Mouse (Mus musculus) bone marrow macrophage, adult 2 months (primary cell): ENCODE results near the gene Sestd1. TPM values are rescaled to one million over a fixed set of nuclear protein-coding genes. Genes with fewer than 3 reads are reported as not detected.

Source experiments
- H3K27ac ChIP-seq: 2 replicates; pipeline ENCODE4 v1.5.1; 2012; ENCODE audit warnings: low read depth, low read length; ENCODE audit not compliant: insufficient read depth
- H3K4me1 ChIP-seq: 2 replicates; pipeline ENCODE4 v1.6.1; 2012; ENCODE audit warnings: low read length; ENCODE audit not compliant: control insufficient read depth, insufficient read depth
- H3K4me3 ChIP-seq: 2 replicates; pipeline ENCODE4 v1.5.1; 2012; ENCODE audit warnings: mild to moderate bottlenecking, low read length, moderate library complexity; ENCODE audit not compliant: insufficient read depth
- CTCF ChIP-seq: IDR thresholded peaks from 2 replicates; pipeline ENCODE4 v1.5.1; 2012; ENCODE audit warnings: low read depth, mild to moderate bottlenecking, low read length, moderate library complexity
- POLR2A ChIP-seq: IDR thresholded peaks from 2 replicates; pipeline ENCODE4 v1.6.1; 2012; ENCODE audit warnings: mild to moderate bottlenecking, low read depth, low read length, borderline replicate concordance
- polyA plus RNA-seq: library from polyadenylated mRNA; stranded (reverse); fragments of >200 nt; gene quantifications from 2 replicates; pipeline ENCODE4 v1.2.4, GENCODE M21; 2012; ENCODE audit not compliant: missing spikeins, insufficient read depth, insufficient read length

The Sestd1 gene
- polyA plus RNA-seq, 1 experiment: 42.1 TPM

DNA sequence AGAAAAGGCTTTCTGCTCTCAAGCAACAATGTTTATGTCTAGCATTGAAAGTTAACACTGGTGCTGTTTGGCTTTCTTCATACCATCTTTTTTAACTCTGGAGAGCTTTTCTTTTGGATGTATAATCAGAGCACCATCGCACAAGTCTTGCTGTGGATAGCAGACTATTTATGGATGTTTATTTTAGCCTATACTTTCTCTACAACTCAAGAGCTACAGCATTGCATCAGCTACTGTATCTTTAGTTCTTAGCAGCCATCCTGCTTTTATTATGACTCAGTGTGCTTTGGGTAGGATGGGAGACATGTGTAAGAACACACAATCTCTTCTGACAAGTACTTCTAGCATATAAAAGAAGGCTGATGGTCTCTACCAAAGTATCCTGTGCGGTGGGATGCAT lies 96.7 kb downstream of the Sestd1 start:
- no peak overlapping the region for H3K27ac ChIP-seq
- no peaks in the 10 kb centered on the region for H3K4me1 ChIP-seq
- H3K4me3 ChIP-seq: no peak overlapping the region
- TF ChIP-seq CTCF (no peak), POLR2A (no peak)

DNA sequence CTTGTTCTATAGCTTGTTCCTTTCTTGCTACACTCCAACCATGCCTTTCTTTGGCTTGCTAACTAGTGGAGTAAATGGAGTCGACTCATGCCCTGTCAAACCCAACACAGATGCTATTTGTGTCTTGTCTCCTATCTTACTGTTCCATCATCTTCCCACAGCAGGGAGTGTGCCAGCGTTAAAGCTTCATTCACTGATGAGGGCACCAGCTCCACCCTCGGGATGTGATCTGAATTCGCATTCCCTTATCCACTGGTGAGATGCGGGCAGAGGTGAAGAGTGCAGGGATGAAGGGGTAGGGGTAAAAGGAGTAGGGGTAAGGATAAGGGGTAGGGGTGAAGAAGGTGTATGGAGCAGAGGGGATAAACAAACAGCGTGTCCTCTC lies 97.4 kb downstream of the Sestd1 start:
- H3K27ac ChIP-seq: no peak overlapping the region
- H3K4me1 ChIP-seq: no peaks in the 10 kb centered on the region
- H3K4me3 ChIP-seq: no peak overlapping the region
- TF ChIP-seq POLR2A (no peak), CTCF (no peak)

DNA sequence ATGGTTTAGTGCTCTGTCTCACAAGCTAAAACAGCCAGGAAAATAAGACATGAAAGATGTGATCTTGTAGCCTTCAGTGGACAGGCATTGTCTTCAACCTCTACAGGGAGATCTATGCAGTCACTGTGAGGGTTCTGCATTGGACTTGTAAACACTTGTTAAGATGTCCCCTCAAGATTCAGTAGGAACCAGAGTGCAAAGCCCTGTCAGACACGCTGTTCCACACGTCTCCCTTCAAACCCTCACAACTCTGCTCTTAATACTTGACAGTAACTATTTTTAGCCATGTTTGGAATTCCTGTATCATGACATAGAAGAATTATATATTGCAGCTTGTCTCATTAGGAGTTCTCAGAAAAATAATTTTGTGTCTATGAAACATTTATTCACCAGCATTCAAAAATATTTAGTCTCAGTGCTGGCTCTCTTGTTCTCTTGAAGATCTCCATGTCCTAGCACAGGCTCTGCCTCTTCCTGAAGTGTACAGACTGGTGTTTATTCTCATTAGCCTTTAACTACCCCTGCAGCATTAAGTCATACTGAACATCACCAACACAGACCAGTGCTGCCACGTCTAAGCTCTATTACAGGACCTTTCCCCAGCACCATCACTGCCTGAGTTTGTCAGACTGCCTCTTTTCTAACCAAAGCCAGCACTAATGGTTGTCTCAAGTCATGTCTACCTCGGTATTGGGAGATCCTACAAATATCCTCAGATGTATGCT lies 98.0 kb downstream of the Sestd1 start:
- no peak overlapping the region for H3K27ac ChIP-seq
- H3K4me3 ChIP-seq: no peak overlapping the region
- TF ChIP-seq POLR2A: no peak
- H3K4me1 ChIP-seq: no peaks in the 10 kb centered on the region

DNA sequence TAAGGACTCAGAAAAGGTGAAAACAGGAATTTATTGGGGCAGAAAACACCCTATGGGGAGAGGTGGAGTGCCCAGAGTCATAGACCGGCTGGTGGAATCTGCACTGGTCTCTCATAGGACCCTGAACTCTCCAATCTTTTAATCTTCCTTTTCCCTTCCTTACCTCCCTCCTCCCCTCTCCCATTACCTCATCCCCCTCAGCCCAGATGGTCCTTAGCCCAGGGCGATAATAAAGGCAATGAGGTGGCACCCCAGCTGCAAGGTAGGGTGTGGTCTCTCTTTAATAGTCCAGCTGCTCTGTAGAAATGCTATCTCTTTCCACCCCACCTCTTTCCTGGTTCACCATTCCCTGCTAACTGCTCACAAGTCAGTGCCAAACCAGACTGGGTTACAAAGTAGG lies 102.9 kb downstream of the Sestd1 start:
- Histone ChIP-seq H3K4me1 (peaks cover 2% of the 10 kb centered on the region; the same call in 1 of the 2 replicates), H3K27ac (no peak overlapping the region), H3K4me3 (no peak overlapping the region)
- no peak for TF ChIP-seq POLR2A
- no peak for TF ChIP-seq CTCF

DNA sequence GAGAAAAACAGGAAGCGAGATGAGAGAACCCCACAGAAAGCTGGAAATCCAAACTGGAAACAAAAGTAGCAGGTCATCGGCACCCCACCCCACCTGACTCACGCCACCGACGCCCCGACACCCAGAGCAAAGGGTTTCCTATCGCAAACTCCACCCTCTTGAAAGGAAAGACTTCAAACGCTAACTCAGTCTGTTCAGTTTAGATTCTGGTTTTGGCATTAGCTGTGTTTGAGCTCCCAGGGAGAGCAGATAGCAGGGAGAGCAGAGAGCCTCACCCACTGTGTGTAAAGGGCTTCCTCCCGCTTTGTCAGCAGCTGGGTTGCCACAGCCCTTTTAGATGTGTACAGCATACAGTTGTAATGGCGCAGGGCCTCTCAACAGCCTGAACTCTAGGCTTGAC lies 104.0 kb downstream of the Sestd1 start:
- TF ChIP-seq POLR2A (no peak), CTCF (no peak)
- no peak overlapping the region for H3K27ac ChIP-seq
- H3K4me1 ChIP-seq: peaks cover 2% of the 10 kb centered on the region; the same call in 1 of the 2 replicates
- H3K4me3 ChIP-seq: no peak overlapping the region

DNA sequence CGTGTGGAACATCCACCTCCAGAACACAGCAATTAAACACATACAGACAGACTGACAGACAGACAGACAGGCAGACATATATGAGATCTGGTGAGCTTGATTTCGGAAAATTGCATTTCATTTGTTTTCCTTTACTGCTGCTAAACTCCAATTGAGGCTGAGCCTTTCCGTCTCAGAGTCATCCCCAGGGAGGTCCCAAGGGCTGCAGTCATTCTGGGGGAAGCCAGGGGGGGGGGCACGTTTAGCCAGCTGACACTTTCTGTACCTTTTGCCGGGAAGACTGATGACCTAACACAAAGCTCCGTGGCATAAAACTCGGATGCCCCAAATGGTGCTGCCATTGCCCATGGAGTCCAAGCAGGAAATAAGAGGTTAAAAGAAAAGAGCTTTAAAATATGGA lies 105.0 kb downstream of the Sestd1 start:
- Histone ChIP-seq H3K4me3 (no peak overlapping the region), H3K27ac (no peak overlapping the region), H3K4me1 (peaks cover 2% of the 10 kb centered on the region; the same call in 1 of the 2 replicates)
- TF ChIP-seq POLR2A (no peak), CTCF (no peak)

DNA sequence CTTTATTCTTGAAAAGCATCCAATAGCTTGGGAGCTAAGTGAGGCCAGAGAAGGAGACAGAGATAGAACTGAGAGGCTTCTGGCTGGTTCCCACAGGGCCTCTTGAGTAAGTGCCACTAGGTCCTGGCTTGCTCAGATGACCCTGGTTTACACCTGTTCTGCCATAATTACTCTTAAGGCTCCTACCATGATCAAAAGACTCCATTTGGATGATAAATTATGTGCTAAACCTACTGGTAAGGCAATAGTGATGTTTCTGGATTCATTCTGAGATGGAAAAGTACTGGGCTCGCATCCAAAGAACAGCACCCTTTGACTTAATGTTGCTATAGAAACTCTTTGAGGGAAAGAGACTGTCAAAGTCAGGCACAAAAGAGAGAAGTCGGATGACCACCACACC lies 106.1 kb downstream of the Sestd1 start:
- TF ChIP-seq CTCF (no peak), POLR2A (no peak)
- peaks cover 2% of the 10 kb centered on the region; the same call in 1 of the 2 replicates for H3K4me1 ChIP-seq
- no peak overlapping the region for H3K4me3 ChIP-seq
- H3K27ac ChIP-seq: no peak overlapping the region

DNA sequence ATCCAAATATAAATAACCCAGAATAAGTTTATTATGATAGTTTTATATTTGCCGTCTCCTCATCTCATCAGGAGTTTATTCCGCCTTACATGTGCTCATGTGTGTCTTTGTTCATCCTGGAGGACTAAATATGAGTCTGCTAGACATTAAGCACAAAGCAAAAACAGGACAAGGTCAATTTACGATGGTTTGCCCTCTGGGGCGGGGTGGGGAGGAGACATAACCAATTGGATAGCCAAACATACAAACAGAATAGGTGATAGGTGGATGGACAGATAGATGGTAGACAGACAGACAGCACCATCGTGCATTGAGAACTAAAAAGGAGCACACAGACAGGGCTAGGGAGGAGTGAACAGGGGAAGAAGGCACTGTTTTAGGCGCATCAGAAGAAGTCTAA lies 106.6 kb downstream of the Sestd1 start:
- Histone ChIP-seq H3K4me3 (no peak overlapping the region), H3K27ac (no peak overlapping the region), H3K4me1 (peaks cover 2% of the 10 kb centered on the region; the same call in 1 of the 2 replicates)
- TF ChIP-seq CTCF: no peak
- TF ChIP-seq POLR2A: no peak

DNA sequence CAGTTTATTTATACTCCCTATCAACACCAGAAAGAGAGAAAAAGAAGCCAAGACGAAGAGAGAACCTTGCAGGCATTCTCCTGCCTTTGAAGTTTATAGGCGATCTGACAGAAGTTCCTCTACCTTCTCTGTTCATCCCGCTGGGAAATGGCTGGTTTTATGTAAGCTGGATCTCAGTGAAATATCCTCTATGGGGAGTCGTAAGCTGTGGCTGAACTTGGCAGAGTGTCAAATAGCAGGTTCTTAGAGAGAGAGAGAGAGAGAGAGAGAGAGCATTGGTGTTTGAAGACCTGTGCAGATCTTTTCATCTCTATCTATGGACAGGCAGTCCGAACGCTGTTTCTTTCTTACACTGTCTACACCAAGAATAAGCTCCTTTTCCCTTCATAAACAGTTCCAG lies 107.0 kb downstream of the Sestd1 start:
- H3K4me1 ChIP-seq: peaks cover 2% of the 10 kb centered on the region; the same call in 1 of the 2 replicates
- H3K27ac ChIP-seq: no peak overlapping the region
- TF ChIP-seq POLR2A (no peak), CTCF (no peak)
- no peak overlapping the region for H3K4me3 ChIP-seq

DNA sequence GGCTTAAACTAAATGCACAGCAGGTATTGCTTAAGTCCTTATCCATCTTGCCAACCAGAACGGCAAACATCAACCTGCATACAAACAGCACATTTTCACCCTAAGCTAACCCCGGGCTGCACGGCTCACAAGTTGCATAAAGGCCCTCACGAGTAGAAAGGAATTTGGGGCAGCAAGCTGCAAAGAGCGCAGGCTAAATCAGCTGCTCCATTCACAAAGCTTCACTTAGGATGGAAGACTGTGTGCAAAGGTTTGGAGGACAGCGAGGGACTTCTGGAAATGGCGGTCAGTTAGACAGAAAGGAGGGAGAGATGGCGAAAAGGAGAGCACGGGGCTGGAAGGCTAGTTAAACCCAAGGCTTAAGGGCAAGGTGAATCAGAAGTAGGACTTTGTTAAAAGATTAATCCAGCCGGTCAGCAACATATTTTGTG lies 108.1 kb downstream of the Sestd1 start:
- no peak overlapping the region for H3K4me3 ChIP-seq
- no peak overlapping the region for H3K27ac ChIP-seq
- peaks cover 2% of the 10 kb centered on the region; the same call in 1 of the 2 replicates for H3K4me1 ChIP-seq
- TF ChIP-seq CTCF (no peak), POLR2A (no peak)
